Mouse (Mus musculus) small intestine, adult 2 months (tissue): Measurements from ENCODE around the gene Zfp786. TPM values are rescaled to one million over a fixed set of nuclear protein-coding genes. Genes with fewer than 3 reads are reported as not detected.
A peak's percentile ranks its signal among the peaks of the same experiment; 100 is the strongest.

ENCODE experiments used
- H3K27ac ChIP-seq: fragments of 200-500 bp; 2 replicates; pipeline ENCODE4 v1.5.1; 2012; ENCODE audit warnings: low read depth, low read length, control low read depth, inconsistent platforms; ENCODE audit not compliant: insufficient read depth
- H3K27me3 ChIP-seq: fragments of 200-500 bp; 2 replicates; pipeline ENCODE4 v1.6.1; 2012; ENCODE audit warnings: mild to moderate bottlenecking, moderate library complexity, low read length, inconsistent platforms; ENCODE audit not compliant: control insufficient read depth, insufficient read depth
- H3K36me3 ChIP-seq: fragments of 200-500 bp; 2 replicates; pipeline ENCODE4 v1.6.1; 2012; ENCODE audit warnings: mild to moderate bottlenecking, low read length, control low read depth, inconsistent platforms; ENCODE audit not compliant: control insufficient read depth, insufficient read depth
- H3K4me1 ChIP-seq: fragments of 200-500 bp; 2 replicates; pipeline ENCODE4 v1.6.1; 2012; ENCODE audit warnings: low read length, inconsistent platforms, mixed read lengths; ENCODE audit not compliant: control insufficient read depth, insufficient read depth, insufficient read length
- H3K4me3 ChIP-seq: fragments of 200-500 bp; 2 replicates; pipeline ENCODE4 v1.5.1; 2012; ENCODE audit warnings: low read depth, mild to moderate bottlenecking, control low read depth, inconsistent platforms, low read length, moderate library complexity
- CTCF ChIP-seq: fragments of 200-500 bp; IDR thresholded peaks from 2 replicates; pipeline ENCODE4 v1.5.1; 2012; ENCODE audit warnings: low read depth, mild to moderate bottlenecking, control low read depth, inconsistent platforms, low read length, moderate library complexity, mixed read lengths; ENCODE audit not compliant: insufficient replicate concordance, insufficient read length; ENCODE audit errors: extremely low read depth
- POLR2A ChIP-seq: fragments of 200-500 bp; IDR thresholded peaks from 2 replicates; pipeline ENCODE4 v1.6.1; 2012; ENCODE audit warnings: low read depth, mild to moderate bottlenecking, control low read depth, inconsistent platforms, low read length, moderate library complexity
- WGBS: fragments of 180-500 bp; shearing (Covaris S2); methylation state at CpG from one replicate; pipeline ENCODE4 v1.1.7; 2018; 5-methylcytosine and 5-hydroxymethylcytosine counted together
- polyA plus RNA-seq: library from polyadenylated mRNA; depleted of rRNA; stranded (reverse); fragments of >200 nt; gene quantifications from 2 replicates; pipeline ENCODE4 v1.2.3, GENCODE M21; 2012

Gene Zfp786
- polyA plus RNA-seq, 1 experiment: 0.10 TPM

DNA sequence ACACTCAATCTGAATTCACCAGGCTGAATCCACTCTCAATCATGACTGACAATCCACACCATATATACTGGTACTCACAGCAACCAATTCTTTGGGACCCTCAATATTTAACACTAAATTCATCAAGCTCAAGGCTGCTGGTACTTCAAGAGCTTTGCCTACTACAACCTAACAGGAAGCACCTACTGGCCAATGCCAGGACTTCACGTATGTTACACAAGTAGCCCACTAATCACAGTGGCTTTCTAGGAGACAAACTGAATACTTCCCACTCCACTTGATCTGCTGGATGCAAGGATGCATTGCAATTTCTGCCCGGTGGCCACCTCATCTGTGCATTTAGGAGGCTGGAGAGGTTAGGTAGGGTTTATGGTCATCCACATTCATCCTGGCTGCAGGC lies 20.5 kb downstream of the Zfp786 start:
- H3K36me3 ChIP-seq: peaks cover 20% of the 10 kb centered on the region
- no peak overlapping the region for H3K27ac ChIP-seq
- TF ChIP-seq POLR2A (no peak), CTCF (no peak)
- peaks cover 7% of the 10 kb centered on the region; the same call in 1 of the 2 replicates for H3K4me1 ChIP-seq
- no peaks in the 10 kb centered on the region for H3K27me3 ChIP-seq
- H3K4me3 ChIP-seq: no peak overlapping the region
- WGBS: 65% methylated on average over 2 of the region's 2 CpGs

DNA sequence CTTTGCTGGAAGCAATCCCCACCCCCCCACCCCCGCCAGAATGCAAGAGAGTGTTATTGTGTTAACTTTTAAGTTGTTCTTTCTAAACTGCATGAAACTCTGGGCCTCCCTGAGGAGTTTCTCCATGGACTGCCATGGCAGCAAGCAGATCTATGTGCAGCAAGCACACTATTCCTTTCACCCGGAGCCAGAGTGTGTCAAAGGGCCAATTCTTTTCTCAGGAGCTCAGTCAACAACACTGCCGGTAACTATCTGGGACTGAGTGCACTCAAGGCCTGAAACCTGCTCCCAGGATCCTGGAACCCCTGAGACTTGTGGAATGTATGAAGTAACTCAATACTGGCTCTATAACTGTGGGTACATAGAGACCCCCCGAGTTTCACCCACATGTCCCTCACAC lies 21.6 kb downstream of the Zfp786 start:
- WGBS: 79% methylated on average over 4 of the region's 4 CpGs
- Histone ChIP-seq H3K4me1 (peaks cover 7% of the 10 kb centered on the region; the same call in 1 of the 2 replicates), H3K27ac (no peak overlapping the region), H3K36me3 (peaks cover 29% of the 10 kb centered on the region), H3K27me3 (no peaks in the 10 kb centered on the region), H3K4me3 (no peak overlapping the region)
- TF ChIP-seq CTCF: no peak
- no peak for TF ChIP-seq POLR2A

DNA sequence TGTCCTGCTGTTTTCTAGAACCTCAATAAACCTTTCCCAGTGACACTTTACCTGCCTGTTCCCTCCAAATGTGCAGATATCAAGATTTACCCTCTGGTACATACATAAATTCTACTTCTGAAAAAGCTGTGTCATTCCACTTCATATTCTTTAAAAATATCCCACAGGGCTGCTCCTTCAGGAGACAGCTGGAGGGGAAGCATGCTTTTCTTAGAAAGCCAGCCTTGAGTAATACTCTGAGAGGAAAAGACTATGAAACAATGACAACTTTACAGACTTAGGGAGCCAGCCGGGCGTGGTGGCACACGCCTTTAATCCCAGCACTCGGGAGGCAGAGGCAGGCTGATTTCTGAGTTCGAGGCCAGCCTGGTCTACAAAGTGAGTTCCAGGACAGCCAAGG lies 22.1 kb downstream of the Zfp786 start:
- TF ChIP-seq POLR2A (no peak), CTCF (no peak)
- Histone ChIP-seq H3K27me3 (no peaks in the 10 kb centered on the region), H3K27ac (no peak overlapping the region), H3K36me3 (peaks cover 34% of the 10 kb centered on the region), H3K4me1 (peaks cover 7% of the 10 kb centered on the region; the same call in 1 of the 2 replicates), H3K4me3 (no peak overlapping the region)
- WGBS: 86% methylated on average over 5 of the region's 5 CpGs

DNA sequence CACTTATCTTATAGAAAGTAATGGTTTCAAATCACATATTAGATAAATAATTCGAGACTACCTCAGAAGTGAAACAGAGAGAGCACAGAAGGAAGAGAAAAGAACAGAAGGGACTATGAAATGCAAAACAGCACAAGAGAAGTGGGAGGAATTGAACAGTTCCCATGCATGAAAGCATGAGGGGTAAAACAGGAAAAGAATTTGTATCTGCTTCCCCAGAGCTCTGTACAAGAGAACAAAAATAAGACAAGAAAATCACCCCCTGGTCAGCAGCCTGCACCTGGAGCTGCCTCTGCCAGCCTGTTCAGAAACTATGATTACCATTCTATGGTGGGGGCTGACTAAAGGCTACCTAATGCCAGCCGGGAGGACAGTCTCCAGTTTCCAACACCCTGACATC lies 23.2 kb downstream of the Zfp786 start:
- H3K36me3 ChIP-seq: peaks cover 45% of the 10 kb centered on the region
- TF ChIP-seq POLR2A (no peak), CTCF (no peak)
- no peaks in the 10 kb centered on the region for H3K27me3 ChIP-seq
- H3K4me3 ChIP-seq: no peak overlapping the region
- 73% methylated on average over 2 of the region's 2 CpGs for WGBS
- no peak overlapping the region for H3K27ac ChIP-seq
- H3K4me1 ChIP-seq: peaks cover 7% of the 10 kb centered on the region; the same call in 1 of the 2 replicates

DNA sequence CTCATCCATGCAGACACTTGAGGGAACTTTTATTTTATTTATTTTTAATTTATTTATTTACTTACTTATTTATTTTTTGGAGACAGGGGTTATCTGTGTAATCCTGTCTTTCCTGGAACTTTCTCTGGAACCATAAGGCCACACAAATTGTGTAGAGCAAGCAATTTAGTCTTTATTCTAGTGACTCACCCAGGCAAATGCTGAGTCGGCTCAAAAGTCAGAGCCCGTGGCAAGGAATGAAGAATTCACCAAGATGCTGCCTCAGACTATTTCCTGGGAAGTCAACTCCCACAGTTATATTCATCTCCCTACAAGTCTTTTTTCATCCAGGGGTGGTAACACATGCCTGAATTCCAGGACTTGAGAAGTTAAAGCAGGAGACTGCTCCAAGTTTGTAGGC lies 25.1 kb downstream of the Zfp786 start:
- WGBS: 76% methylated on average over 2 of the region's 2 CpGs
- Histone ChIP-seq H3K27me3 (no peaks in the 10 kb centered on the region), H3K4me1 (no peaks in the 10 kb centered on the region), H3K27ac (no peak overlapping the region), H3K4me3 (no peak overlapping the region), H3K36me3 (peaks cover 53% of the 10 kb centered on the region)
- TF ChIP-seq POLR2A (no peak), CTCF (no peak)

DNA sequence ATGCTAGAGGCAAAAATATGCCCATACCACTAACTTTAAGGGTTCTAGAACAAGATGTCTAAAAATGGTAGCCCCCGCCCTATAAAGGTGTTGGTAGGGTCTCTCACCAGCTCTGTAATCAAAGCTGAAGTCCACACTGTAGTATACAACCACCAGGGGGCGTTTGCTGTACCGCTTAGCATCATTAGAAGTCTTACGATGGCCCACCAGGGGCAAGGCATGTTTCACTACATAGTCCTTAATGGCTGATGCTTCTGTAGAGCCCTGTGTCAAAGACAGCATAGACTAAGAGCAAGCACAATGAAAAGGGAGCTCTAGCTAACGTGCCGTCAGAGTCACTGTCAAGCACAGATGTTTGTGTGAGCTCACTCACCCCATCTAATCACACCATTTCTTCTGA lies 31.6 kb downstream of the Zfp786 start:
- Histone ChIP-seq H3K36me3 (peaks cover 73% of the 10 kb centered on the region), H3K4me1 (no peaks in the 10 kb centered on the region), H3K4me3 (no peak overlapping the region), H3K27ac (no peak overlapping the region), H3K27me3 (no peaks in the 10 kb centered on the region)
- TF ChIP-seq CTCF (peak; percentile 71; the same call in 1 of the 2 replicates), POLR2A (no peak)
- 49% methylated on average over 6 of the region's 6 CpGs for WGBS

DNA sequence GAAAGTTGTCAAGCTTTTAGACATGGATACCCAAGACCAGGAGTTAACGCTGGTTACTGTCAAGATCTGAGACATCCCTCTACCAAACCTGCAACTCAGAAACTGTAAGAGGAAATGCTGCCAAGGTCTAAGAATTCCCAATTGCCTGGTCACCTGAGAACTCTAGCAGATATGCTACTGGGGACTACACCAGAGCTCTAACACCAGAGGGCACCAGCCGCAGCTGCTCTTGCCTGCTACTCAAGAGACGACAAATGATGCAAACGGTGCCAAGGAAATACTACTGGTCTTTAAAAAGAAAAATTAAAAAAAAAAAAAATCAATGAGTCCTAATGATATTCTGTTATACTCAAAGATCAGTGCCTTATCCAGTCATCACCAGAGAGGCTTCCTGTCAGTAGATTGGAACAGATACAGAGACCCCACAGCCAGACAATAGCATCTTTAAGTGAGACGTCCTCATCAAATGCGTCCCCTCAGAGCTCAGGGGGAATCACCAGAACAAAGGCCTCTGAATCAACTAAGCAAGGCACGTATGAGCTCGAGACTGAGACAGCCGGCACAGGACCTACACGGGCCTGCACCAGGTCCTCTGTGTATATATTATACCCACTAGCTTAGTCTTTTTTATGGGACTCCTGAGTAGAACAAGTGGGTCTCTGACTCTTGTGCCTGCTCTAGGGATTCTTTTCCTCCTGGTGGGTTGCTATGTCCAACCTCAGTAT lies 36.4 kb downstream of the Zfp786 start:
- H3K27ac ChIP-seq: no peak overlapping the region
- WGBS: 64% methylated on average over 10 of the region's 10 CpGs
- TF ChIP-seq POLR2A (no peak), CTCF (no peak)

More for the DNA sequence above, 36.4 kb downstream of the Zfp786 start:
- Histone ChIP-seq H3K36me3 (peaks cover 39% of the 10 kb centered on the region), H3K4me3 (no peak overlapping the region), H3K4me1 (peaks cover 2% of the 10 kb centered on the region; the same call in 1 of the 2 replicates), H3K27me3 (no peaks in the 10 kb centered on the region)
